Mouse (Mus musculus) frontal cortex, adult (tissue): ENCODE data around the gene Fam172a.
A peak's percentile ranks its signal among the peaks of the same experiment; 100 is the strongest.

Experiments
- ATAC-seq: cut with Nextera tagmentation; 2 replicates; pipeline ENCODE4 v1.9.2; 2017; ENCODE audit warnings: mild to moderate bottlenecking, moderate library complexity, mixed read lengths; ENCODE audit not compliant: low TSS enrichment

Gene Fam172a

GRCm38 (mm10) chr13:78099746-78100530, 398.1 kb downstream of the Fam172a start:
- peak; percentile 24 for ATAC-seq

- no peak for ATAC-seq
Measured at GRCm38 (mm10) chr13:78100664-78101063, 398.8 kb downstream of the Fam172a start.

- ATAC-seq, result no peak
Measured at GRCm38 (mm10) chr13:78102337-78102736, 400.5 kb downstream of the Fam172a start.

GRCm38 (mm10) chr13:78104851-78105250, 403.0 kb downstream of the Fam172a start:
- ATAC-seq, result no peak

GRCm38 (mm10) chr13:78110648-78111047, 408.8 kb downstream of the Fam172a start:
- ATAC-seq, result no peak

- no peak for ATAC-seq
Measured at GRCm38 (mm10) chr13:78113978-78114377, 412.1 kb downstream of the Fam172a start.

- no peak for ATAC-seq
Measured at GRCm38 (mm10) chr13:78118715-78119114, 416.9 kb downstream of the Fam172a start.

GRCm38 (mm10) chr13:78121991-78122390, 420.2 kb downstream of the Fam172a start:
- no peak for ATAC-seq

GRCm38 (mm10) chr13:78123911-78124426, 422.1 kb downstream of the Fam172a start:
- ATAC-seq, result no peak

GRCm38 (mm10) chr13:78157465-78157864, 455.6 kb downstream of the Fam172a start:
- ATAC-seq, result no peak

- peak; percentile 48; the same call in 1 of the 2 replicates for ATAC-seq
Measured at GRCm38 (mm10) chr13:78162149-78162548, 460.3 kb downstream of the Fam172a start.

GRCm38 (mm10) chr13:78163087-78163958, 461.5 kb downstream of the Fam172a start:
- peak; percentile 96 for ATAC-seq

- no peak for ATAC-seq
Measured at GRCm38 (mm10) chr13:78164941-78165340, 463.1 kb downstream of the Fam172a start.

- ATAC-seq, result no peak
Measured at GRCm38 (mm10) chr13:78168166-78168565, 466.3 kb downstream of the Fam172a start.

- peak; percentile 39 for ATAC-seq
Measured at GRCm38 (mm10) chr13:78171320-78171719, 469.5 kb downstream of the Fam172a start.

GRCm38 (mm10) chr13:78171984-78172636, 470.3 kb downstream of the Fam172a start:
- peak; percentile 80 for ATAC-seq

- ATAC-seq, result no peak
Measured at GRCm38 (mm10) chr13:78172861-78173260, 471.0 kb downstream of the Fam172a start.

GRCm38 (mm10) chr13:78174191-78174590, 472.4 kb downstream of the Fam172a start:
- ATAC-seq, result no peak

- no peak for ATAC-seq
Measured at GRCm38 (mm10) chr13:78174891-78175290, 473.1 kb downstream of the Fam172a start.

- peak; percentile 76 for ATAC-seq
Measured at GRCm38 (mm10) chr13:78175821-78176380, 474.1 kb downstream of the Fam172a start.

- no peak for ATAC-seq
Measured at GRCm38 (mm10) chr13:78177381-78177950, 475.6 kb downstream of the Fam172a start.
